Mouse (Mus musculus) frontal cortex, postnatal 36 days (tissue): ENCODE results near the gene Kcnb1.
"Not testable (repeated sequence)": the region's sequence is repeated elsewhere in the genome, so short reads cannot be mapped to it uniquely, and the experiment has no call there.

Source experiments
- DNase-seq, 2 experiments: peaks; one replicate each; pipeline ENCODE4 v3.0.0; 2022; ENCODE audit warnings: low spot score in 2 of 2

The Kcnb1 gene

DNA sequence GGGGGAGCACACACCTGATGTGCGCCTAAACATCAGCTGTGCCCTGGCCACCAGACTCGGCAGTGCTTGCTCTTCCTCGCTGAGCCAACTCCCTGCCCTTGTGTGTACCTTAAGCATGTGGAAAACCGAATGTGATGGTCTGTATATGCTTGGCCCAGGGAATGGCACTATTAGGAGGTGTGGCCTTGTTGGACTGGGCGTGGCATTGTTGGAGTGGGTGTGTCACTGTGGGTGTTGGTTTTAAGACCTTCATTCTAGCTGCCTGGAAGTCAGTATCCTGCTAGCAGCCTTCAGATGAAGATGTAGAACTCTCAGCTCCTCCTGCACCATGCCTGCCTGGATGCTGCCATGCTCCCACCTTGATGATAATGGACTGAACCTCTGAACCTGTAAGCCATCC lies 14.7 kb upstream of the Kcnb1 start:
- not testable (repeated sequence) for DNase-seq

DNA sequence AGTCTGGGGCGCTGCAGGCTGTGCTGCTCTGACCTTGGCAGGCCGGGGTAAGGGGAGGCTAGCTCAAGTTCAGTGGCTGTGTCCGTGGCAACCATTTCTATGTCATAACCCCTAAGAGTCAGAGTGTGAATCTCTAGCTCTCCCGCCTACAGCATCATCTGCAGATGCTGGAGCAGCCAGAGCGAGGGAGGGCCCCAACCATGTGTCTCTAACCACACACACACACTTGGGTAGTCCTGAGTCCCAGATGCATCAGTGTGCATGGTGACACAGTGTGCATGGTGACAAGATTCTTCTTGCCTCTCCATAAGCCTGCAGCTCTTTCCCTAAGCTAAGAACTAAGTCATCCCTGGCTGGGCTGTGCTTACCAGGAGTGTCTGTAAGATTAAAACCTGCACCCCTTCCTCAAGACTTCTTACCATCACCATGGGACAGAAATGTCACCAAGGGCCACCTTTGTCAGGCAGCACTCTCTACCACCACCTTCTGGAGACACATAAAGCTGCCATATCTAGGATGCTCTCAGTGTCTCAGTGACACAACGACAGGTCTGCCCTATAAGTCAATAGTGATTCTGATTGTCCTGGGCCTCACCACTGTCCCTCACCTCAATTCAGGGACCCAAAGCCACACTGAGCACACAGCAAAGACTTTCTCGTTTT lies 13.7 kb upstream of the Kcnb1 start:
- no peak for DNase-seq

DNA sequence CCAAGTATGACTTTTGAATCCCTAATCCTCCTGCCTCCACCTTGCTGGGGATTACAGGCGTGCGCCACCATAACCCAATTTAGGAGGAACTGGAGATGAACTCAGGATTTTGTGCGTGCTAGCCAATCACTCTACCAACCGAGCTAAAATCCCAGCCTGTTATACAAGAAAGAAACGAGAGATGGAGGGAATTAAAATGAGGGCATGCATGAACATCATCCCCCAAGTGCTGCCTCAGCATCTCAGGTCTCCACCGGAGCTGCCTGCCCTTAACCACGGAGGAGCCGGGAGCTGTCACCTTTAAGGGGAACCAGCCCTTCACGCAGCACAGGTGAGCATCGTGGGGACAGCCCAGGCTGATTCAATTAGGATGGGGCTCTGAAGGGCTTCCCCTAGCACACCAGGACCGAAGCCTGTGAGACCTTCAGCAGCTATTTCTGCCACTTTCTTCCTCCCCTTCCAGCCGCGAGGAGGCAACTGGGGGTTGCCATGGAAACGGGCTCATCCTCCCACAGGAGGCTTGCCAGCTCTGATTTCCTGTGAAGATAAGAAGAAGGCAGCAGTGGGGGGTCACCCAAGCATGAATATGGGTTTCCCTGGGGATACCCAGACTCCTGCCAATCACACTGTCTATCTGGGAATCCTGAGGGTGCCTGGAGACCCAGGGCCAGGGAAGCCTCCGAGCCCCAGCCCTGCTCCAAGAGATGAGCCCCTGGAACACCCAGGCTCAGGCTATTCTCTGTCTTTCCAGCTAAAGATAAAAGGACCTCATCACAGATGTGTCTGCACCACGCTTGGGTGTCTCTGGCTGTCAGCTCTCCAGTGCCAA lies 11.7 kb upstream of the Kcnb1 start:
- DNase-seq = peak; percentile 91 to 93

DNA sequence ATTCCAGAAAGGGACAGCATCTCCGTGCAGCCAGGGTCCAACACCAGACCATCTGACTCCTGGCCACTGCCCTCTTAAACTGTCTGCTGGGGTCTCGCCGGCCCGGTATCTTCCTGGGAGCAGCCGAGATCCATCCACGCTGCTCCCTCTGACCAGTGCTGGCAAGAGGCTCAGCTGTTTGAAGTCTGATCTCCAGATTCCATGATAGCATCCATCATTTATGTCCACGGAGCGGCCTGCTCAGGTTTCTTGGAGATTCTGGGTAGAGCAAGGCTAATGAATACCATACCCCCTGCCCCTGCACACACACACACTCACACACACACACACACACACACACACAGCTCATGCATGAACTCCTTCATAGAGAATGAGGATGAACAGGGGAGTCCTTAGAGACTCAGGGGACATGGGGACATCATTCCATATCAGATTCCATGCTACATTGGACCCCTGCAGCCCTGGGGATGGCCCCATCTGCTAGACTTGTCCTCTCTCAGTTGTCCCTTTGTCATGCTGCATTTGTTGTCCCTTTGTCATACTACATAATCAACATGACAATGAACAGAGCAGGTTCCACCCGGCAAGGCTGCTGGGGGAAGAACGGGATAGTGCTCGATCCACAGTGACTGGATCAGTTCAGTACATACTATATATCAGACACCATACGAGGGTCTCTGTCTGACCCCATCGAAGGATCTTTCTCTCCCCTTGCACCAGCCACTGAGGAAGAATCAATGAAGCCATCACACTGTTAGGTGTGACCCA lies 8.9 kb upstream of the Kcnb1 start:
- no peak for DNase-seq

DNA sequence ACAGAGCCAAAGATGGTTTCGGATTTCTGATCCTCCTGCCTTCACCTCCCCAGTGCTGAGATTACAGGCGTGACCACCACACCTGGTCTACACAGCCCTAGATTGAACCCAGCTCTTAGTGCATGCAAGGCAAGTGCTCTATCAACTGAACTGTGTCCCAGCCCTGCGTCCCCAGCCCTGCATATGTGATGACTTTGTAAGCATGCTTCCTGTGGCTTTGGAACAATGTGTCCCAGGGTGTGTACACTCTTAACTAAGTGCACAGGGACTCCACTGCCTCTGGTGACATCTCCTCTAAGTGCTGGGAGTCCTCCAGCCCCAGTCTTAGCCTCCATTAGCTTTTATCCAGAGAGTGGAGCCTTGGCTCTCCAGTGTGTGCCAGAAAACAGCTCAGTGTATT lies 3.4 kb upstream of the Kcnb1 start:
- DNase-seq = no peak

DNA sequence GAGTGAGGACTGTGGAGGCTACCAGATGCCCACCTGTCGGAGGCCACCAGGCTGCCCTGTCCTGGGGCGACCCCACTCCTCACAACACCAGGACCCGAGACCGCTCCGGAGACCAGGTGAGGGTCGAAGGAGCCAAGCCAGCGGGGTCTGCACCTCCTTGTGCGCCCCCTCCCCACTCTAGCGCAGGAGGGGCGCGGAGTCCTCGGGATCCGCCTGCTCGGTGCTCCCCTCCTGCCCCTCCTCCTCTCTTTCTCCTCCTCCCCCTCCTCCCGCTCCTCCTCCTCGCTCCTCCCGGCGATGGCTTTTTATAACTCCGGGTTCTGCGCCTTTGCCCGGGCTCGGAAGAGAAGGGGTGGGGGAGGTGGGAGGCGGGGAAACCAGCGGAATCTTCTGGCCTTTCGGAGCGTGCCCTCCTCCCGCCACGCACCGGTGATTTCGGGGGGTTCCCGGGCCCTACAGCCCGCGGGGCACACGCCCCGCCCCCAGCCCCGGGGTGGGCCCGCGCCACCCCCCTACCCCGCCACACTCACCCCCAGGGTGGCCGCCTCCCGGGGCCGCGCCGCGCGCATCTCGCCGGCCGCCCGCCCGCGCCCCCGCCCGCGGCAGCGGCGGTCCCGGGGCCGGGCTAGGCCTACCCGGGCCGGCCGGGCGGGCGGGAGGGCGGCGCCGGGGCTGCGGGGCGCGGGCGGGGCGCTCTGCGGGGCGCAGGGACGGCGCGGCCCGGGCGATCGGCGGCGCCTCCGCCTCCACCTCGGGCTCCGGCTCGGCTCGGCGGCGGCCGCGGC lies 472 bp downstream of the Kcnb1 start:
- no peak for DNase-seq

DNA sequence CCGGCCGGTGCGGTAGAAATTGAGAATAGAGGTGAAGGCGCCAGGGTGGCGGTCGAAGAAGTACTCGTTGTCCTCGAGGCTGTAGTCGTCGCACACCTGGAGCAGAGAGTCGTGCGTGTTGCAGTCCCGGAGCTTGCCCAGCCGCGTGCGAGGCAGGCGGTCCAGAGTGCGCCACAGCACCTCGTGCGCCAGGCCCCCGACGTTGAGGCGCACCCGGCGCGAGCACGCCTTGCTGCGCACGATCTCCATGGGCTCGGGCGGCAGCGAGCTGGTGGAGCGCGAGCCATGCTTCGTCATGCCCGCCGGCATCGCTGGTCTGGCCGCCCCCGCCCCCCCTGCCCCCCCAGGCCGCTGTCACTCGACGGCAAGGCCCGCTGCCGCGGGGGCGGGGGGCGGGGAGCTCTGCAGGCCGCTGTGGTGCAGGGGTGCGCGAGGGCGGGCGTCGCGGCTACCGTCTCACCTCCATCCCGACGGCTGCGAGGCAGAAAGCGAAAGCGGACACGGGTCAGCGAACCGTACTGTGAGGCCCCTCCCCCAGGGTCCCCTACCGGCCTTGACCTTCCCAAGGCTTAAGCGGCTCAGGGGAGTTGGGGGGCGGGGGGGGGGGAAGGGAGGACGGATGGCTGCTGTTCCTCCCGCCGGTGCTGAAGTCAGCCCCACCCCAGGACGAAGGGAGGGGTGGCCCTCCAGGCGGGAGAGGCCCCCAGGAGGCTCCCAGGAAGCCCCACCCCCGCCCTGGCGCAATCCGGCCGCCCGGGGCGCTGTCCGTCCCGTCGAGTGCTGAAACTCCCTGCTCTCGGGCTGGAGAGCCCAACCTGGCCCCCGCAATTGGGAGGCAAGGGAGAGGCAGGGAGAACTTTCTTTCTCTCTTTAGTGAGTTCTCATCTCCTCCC lies 1.4 kb downstream of the Kcnb1 start:
- no peak for DNase-seq

DNA sequence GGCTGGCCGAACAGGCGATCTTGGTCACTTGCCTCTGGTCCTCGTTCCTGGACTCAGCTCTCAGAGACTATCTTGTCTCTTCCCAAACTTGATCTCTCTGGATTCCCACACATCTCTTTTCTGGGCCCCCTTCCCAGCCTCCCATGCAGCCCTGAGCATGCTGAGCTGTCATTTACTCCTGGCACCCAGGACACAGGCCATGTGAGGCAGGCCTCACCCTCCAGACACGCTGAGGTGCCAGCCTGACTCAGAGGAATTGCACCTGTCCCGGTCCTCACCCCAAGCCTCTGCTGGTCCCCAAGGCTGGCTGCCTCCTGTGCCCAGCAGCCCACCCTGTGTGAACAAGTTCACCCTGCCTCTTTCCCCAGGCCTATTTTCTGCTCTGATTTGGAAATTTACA lies 2.8 kb downstream of the Kcnb1 start:
- DNase-seq = no peak

DNA sequence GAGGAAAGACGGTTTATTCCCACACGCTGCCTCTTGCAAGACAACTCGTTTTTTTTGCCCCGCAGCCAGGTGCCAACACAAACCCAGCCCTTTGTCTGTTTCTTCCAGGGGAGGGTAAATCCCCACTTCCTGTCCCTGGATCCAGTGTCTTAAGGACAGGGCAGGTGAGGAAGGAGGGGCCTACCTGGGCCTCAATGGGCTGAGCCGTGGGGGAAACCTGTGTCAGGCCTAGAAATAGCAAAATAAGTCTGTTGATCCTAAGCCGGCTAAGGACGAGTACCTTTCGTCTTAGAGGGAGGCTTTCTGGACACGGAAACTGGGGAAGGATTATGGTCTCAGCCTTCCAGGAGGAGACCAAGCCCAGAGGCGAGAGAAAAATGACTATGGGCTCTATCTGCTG lies 3.4 kb downstream of the Kcnb1 start:
- DNase-seq = no peak

DNA sequence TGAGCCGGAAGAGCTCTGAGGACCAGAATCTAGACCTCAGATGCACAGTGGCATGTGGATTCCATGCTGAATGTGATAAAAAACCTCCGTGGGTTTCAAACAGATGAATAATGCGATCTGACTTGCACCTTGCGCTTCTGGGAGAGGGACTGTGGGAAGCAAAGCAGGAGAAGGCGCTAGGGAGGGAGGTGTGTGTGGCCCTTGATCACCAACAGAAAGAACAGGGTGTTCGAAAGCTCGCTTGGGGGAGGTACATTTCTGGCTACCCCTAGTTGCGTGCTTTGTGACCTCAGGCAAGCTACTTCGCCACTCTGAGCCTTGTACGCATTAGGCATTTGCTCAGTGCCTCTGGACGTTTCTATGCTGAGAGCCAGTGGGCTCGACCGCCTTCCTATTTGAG lies 4.0 kb downstream of the Kcnb1 start:
- no peak for DNase-seq

DNA sequence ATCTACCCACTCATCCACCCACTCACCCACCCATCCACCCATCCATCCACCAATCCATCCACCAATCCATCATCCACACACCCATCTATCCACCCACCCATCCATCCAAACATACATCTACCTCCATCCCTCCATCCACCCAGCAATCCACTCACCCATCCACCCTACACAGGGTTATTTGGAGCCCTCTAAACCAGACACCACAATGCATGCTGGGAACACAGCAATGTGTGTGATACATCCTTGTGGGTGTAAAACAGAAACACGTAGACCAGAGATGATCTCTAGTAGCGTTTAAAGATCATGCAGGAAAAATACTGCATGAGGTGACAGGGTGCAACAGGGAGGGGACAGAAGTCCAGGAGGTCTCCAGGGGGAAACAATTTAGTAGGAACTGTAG lies 4.5 kb downstream of the Kcnb1 start:
- no peak for DNase-seq

DNA sequence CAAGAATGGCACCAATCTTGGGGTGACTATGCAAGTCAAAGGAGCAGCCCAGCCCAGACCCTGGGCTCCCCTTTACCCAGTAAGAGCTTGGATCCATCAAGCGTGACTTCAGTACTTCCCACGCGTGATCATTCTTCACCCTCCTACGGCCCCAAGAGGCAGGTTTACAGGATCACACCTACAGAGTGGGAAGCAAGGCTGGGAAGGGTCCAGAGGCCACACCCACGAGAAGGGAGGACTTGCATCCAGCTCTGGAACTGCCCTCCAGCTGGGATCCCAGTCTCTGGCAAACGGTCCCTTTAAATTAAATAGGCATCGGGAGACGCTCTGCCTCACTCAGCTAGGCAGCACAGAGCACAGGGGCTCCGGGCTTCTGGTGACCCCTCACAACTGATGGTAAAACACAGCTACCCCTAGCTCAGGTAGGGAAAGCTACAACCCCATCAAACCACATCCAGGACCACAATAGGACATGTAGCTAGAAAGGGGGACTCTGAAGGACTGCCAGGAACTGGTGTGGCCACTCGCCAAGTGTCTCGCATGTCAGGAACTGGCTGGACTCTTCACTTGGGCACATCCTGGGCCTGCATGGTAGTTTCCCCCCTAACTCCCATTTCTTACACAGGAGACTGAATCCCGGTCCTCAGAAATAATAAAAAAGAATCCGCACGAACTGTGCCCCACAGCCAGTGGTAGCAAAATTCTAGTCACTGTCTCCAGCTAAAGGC lies 8.1 kb downstream of the Kcnb1 start:
- DNase-seq = no peak

DNA sequence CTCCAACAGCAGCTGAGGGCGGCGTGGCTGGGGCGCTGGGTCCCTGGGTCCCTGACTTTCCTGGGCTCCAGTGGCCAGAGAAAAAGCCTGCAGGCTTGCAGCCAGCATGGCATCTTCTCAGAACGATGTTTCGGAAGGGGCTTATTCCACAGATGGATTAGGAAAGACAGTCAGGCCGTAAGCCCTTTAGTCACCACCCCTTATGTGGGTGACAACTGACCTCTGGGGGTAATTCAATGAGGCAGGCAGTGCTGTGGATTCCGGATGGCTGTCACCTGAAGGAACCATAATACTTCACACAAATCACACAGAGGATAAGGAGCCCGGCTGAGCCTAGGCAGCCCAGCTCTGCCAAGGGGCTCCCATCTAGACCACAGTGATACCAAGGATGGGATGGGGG lies 8.9 kb downstream of the Kcnb1 start:
- DNase-seq = no peak

DNA sequence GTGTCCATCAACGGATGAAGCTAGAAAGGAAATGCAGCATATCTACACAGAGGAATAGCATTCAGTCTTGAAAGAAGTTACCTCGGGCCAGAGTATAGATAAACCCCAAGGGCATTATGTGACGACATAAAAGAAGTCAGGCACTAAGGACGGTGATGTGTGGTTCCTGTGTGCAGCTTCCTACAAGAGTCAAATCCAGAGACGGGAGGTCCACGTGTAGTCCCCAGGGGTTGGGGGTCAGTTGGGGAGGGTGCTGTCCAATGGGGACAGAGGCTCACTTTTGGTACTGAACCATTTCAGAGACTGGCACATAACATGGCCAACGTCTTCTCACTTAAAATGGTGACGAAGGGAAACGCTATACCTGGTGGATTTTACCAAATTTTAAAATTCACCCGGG lies 10.7 kb downstream of the Kcnb1 start:
- no peak for DNase-seq

DNA sequence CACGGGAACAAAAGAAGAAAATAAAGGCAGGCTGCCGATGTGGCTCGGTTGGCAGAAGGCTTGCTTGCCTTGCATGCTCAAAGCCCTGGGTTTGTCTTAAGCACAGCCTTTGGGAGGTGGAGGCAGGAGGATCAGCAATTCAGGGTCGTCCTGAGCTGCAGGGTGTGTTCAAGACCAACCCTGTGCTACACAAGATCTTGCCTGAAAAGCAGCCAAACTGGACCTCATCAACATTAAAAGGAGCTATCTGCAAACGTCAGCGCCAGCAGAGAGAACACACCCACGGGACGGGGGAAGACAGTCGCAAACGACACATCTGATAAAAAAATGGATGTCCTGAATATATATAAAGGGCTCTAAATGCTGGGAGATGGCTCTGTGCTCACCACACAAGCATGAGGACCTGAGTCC lies 12.7 kb downstream of the Kcnb1 start:
- DNase-seq = peak; percentile 70 to 75

DNA sequence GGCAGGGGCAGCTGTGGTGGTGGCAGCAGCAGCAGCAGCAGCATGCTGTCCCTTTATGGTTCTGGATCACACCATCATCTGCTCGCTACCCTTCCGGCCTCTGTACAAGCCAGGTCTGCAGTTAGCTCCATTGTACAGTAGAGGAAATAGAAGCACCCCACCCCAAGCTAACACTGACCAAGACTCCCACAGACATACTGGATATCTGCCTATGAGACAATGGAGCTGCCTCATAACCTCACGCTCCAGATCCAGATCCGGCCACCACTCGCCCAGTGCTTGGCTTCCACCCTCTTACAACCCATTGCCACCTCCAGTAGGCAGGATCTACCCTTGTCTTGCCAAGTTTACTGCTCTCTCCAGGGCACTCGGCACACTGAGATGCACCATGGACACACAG lies 14.7 kb downstream of the Kcnb1 start:
- DNase-seq = no peak

DNA sequence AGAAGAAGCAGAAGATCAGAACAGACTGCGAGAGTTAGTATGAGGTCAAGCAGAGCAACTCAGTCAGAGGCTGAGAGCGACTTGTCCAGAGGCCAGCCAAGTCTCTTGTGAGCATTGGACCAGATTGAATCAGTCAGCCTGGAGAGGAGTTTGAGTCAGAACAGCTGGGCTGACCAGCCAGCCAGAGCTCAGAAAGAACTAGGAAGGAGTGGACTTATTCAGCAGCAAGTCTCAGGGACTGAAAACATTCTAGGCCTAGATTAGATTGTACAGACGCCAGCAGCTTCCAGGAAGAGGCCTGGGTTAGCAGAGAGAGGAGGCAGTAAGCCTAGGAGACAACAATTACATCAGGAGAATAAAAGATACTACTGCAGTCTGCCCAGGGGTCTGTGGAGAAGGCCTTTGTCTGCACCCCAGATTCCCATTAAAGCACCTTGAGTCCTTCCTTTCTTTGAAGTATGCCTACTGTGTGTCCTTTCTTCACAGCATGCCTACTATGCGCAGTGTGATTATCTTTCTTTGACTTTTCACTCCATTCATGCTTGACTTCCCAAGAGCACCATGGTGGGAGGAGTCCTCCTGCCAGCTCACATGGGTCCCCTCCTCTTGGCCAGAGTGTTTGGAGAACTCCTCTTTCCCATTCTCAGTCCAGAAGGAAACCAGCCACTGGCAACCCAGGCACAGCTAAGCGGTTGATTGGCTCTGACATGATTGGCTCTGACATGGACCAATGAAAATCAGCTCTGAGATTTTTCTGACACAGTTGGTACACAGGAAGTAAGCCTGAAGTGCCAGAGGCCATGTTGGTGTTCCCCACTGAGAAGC lies 16.7 kb downstream of the Kcnb1 start:
- no peak for DNase-seq

DNA sequence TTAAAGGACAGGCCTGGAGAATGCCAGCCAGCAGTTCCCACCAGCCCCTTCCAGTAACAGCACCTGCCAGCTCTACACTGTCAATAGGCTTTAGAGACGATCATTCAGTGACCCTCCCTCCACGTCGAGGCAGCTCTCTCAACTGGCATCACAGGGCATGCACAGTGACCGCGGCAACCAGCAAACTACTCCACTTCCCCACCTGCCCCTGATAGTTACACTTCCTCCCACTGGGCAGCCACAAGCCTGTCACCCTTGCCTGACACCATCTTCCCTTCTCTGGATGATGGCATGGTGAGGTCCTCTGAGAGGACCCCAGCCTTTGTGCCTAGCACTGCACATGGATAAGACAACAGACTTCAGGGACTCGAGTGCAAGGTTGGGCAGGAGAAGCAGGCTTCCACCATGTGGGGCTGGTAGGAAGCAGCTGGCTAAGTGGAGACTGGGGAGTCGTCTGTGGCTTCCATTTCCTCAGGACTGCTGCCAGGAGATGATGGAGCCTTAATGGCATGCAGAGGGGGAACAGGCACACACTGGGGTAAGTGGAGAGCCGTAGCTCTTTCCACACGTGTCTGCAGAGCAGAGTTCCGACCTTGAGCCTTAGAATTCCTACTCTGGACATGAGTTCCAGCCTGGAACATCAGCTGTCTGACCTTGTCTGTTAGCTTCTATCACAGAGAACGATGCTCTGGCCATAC lies 22.3 kb downstream of the Kcnb1 start:
- no peak for DNase-seq

DNA sequence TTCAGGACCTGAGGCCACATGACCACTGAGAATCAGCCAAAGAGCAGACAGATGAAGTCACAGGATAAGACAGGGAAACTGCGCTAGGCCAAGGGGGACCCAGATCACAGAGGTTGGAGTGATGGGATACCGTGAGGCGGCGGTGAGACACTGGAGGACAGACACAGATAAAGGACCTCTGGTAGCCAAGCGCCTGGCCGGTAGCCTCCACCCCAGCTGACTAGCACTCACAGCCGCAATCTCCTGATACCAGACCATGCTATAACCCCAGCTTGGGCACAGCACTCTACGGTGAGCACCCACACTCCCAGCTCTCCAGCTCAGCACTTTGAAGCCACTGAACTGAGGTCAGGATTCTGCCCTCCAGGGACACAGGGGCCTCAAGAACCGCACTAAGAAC lies 26.4 kb downstream of the Kcnb1 start:
- DNase-seq = no peak
